Mouse (Mus musculus) embryonic facial prominence, embryonic 13.5 days (tissue): ENCODE results near the gene Olfr1254. TPM values are rescaled to one million over a fixed set of nuclear protein-coding genes. Genes with fewer than 3 reads are reported as not detected.

Experiments used
- ATAC-seq: fragments of 200-750 bp; cut with Nextera tagmentation; 2 replicates; pipeline ENCODE4 v1.8.0; 2017; ENCODE audit warnings: low read depth; ENCODE audit not compliant: insufficient number of reproducible peaks, insufficient read depth, low FRiP score, low TSS enrichment
- H3K27ac ChIP-seq: fragments of 300-500 bp; sonication (generic); 2 replicates; pipeline ENCODE4 v1.5.1; 2015; ENCODE audit warnings: moderate library complexity, mild to moderate bottlenecking, inconsistent platforms
- H3K27me3 ChIP-seq: fragments of 300-500 bp; sonication (generic); 2 replicates; pipeline ENCODE4 v1.6.1; 2015; ENCODE audit warnings: mild to moderate bottlenecking, inconsistent platforms
- H3K36me3 ChIP-seq: fragments of 300-500 bp; sonication (generic); 2 replicates; pipeline ENCODE4 v1.6.1; 2015; ENCODE audit warnings: mild to moderate bottlenecking, inconsistent platforms
- H3K4me1 ChIP-seq: fragments of 300-500 bp; sonication (generic); 2 replicates; pipeline ENCODE4 v1.6.1; 2015; ENCODE audit warnings: inconsistent platforms
- H3K4me2 ChIP-seq: fragments of 300-500 bp; sonication (generic); 2 replicates; pipeline ENCODE4 v1.6.1; 2015; ENCODE audit warnings: moderate library complexity, mild to moderate bottlenecking, inconsistent platforms
- H3K4me3 ChIP-seq: fragments of 300-500 bp; sonication (generic); 2 replicates; pipeline ENCODE4 v1.5.1; 2015; ENCODE audit warnings: mild to moderate bottlenecking, inconsistent platforms
- H3K9ac ChIP-seq: fragments of 300-500 bp; sonication (generic); 2 replicates; pipeline ENCODE4 v1.6.1; 2015; ENCODE audit warnings: mild to moderate bottlenecking, inconsistent platforms
- H3K9me3 ChIP-seq: fragments of 300-500 bp; sonication (generic); 2 replicates; pipeline ENCODE4 v1.6.1; 2016; ENCODE audit warnings: inconsistent platforms
- WGBS: fragments of 180-500 bp; shearing (Covaris S2); methylation state at CpG from one replicate; pipeline ENCODE4 v1.1.7; 2015; ENCODE audit warnings: mixed read lengths; 5-methylcytosine and 5-hydroxymethylcytosine counted together
- polyA plus RNA-seq: library from polyadenylated mRNA; unstranded; fragments of >200 nt; fragmentation: Nextera tagmentation; extraction: Ambion mirVana; gene quantifications from 2 replicates; pipeline ENCODE4 v1.2.1, GENCODE M21; 2015

Olfr1254 gene
- not detected in 2 replicates for polyA plus RNA-seq

DNA sequence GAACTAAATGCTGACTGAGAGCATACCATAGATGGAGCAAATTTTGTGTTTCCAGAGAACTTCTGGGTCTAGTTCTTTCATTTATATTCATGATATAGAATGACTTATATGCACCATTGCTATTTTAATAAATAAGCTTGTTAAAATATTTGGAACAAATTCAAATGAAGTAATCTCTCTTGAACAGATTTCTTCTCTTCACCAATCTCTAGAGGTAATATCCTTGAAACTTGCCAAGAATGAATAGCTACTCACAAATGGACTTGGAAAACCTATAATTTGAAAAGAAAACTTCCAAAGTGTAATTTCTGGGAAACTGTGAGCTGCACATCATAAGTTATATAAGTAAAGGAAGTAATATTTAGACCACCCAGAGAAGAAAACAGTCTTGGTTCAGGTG lies at the start of gene Olfr1254:
Olfr1254 (minus strand) TSS at position 101 of the 400 bp plus-strand sequence.
- Histone ChIP-seq H3K9me3 (no peaks in the 10 kb centered on the region), H3K4me3 (no peak within 1 kb of the TSS), H3K4me1 (no peaks in the 10 kb centered on the region), H3K36me3 (no peaks in the 10 kb centered on the region), H3K4me2 (no peak within 1 kb of the TSS), H3K27me3 (no peaks in the 10 kb centered on the region), H3K27ac (no peak within 1 kb of the TSS), H3K9ac (no peak within 1 kb of the TSS)
- no peak for ATAC-seq

GRCm38 (mm10) chr2:89841455-89841854 lies 48.0 kb upstream of the Olfr1254 start, which contains the start of gene Olfr1256:
Olfr1256 (minus strand) TSS chr2:89841555.
- WGBS: 55% methylated on average over 2 of the region's 2 CpGs
- Histone ChIP-seq H3K4me2 (no peak within 1 kb of the TSS), H3K4me3 (no peak within 1 kb of the TSS), H3K9me3 (no peaks in the 10 kb centered on the region), H3K36me3 (no peaks in the 10 kb centered on the region), H3K4me1 (no peaks in the 10 kb centered on the region), H3K9ac (no peak within 1 kb of the TSS), H3K27me3 (no peaks in the 10 kb centered on the region), H3K27ac (no peak within 1 kb of the TSS)
- ATAC-seq: no peak

DNA sequence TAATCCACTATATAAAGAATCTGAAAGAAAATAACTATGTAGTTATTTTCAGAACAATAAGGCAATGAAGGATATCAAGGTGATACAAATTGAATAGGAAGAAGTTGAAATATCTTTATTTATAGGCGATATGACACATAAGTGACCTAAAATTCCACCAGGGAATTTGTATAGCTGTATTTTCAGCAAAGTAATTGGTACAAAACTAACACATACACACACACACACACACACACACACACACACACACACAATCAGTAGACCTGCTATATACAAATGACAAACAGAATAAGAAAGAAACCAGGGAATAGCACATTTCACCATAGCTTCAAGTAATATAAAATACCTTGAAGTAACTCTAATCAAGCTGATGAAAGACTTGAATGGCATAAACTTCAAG lies 26.8 kb upstream of the Olfr1254 start:
- 92% methylated on average over 1 of the region's 1 CpGs for WGBS
- Histone ChIP-seq H3K27ac (no peak overlapping the region), H3K9ac (no peak overlapping the region), H3K36me3 (no peaks in the 10 kb centered on the region), H3K4me3 (no peak overlapping the region), H3K27me3 (no peaks in the 10 kb centered on the region), H3K9me3 (no peaks in the 10 kb centered on the region), H3K4me1 (no peaks in the 10 kb centered on the region), H3K4me2 (no peak overlapping the region)
- ATAC-seq: no peak

DNA sequence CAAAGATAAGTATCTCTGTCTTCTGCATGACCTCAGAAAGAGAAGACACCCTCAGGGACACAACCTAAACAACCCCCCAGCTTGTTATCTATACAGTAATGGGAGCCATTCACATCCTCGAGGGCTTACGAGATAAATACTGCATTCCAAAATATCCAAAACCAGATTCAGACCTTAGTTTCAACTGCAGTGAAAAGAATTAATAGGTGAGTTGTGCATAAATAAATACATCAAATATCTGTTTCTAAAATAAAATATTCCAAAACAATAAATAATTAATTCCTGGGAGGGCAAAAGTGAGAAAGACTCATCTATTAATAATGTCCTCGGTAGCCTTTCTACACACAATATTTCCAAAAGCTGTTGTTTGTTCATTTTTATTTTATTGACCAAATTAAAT lies 18.3 kb upstream of the Olfr1254 start, which contains the start of gene Olfr1255:
Olfr1255 (plus strand) TSS at position 301 of the 400 bp plus-strand sequence.
- 81% methylated on average over 3 of the region's 3 CpGs for WGBS
- H3K4me3 ChIP-seq: no peak within 1 kb of the TSS
- no peaks in the 10 kb centered on the region for H3K9me3 ChIP-seq
- no peaks in the 10 kb centered on the region for H3K36me3 ChIP-seq
- no peak for ATAC-seq
- no peak within 1 kb of the TSS for H3K27ac ChIP-seq
- no peak within 1 kb of the TSS for H3K9ac ChIP-seq
- H3K4me1 ChIP-seq: no peaks in the 10 kb centered on the region
- no peak within 1 kb of the TSS for H3K4me2 ChIP-seq
- no peaks in the 10 kb centered on the region for H3K27me3 ChIP-seq

GRCm38 (mm10) chr2:89810751-89811150 lies 17.3 kb upstream of the Olfr1254 start:
- Histone ChIP-seq H3K9me3 (no peaks in the 10 kb centered on the region), H3K36me3 (no peaks in the 10 kb centered on the region), H3K4me2 (no peak overlapping the region), H3K9ac (no peak overlapping the region), H3K27me3 (no peaks in the 10 kb centered on the region), H3K27ac (no peak overlapping the region), H3K4me3 (no peak overlapping the region), H3K4me1 (no peaks in the 10 kb centered on the region)
- 70% methylated on average over 2 of the region's 2 CpGs for WGBS
- ATAC-seq: no peak

GRCm38 (mm10) chr2:89799583-89799982 lies 6.2 kb upstream of the Olfr1254 start:
- Histone ChIP-seq H3K27ac (no peak overlapping the region), H3K4me2 (no peak overlapping the region), H3K4me3 (no peak overlapping the region), H3K9ac (no peak overlapping the region), H3K27me3 (no peaks in the 10 kb centered on the region), H3K36me3 (no peaks in the 10 kb centered on the region), H3K4me1 (no peaks in the 10 kb centered on the region), H3K9me3 (no peaks in the 10 kb centered on the region)
- 91% methylated on average over 3 of the region's 3 CpGs for WGBS
- ATAC-seq: no peak

GRCm38 (mm10) chr2:89756990-89757389 lies 36.4 kb downstream of the Olfr1254 start, which contains the start of gene Olfr1253:
Olfr1253 (minus strand) TSS chr2:89757090.
- ATAC-seq: no peak
- no peak within 1 kb of the TSS for H3K9ac ChIP-seq
- H3K4me3 ChIP-seq: no peak within 1 kb of the TSS
- H3K27ac ChIP-seq: no peak within 1 kb of the TSS
- H3K9me3 ChIP-seq: no peaks in the 10 kb centered on the region
- 91% methylated on average over 1 of the region's 1 CpGs for WGBS
- no peaks in the 10 kb centered on the region for H3K27me3 ChIP-seq
- no peaks in the 10 kb centered on the region for H3K4me1 ChIP-seq
- H3K36me3 ChIP-seq: no peaks in the 10 kb centered on the region
- H3K4me2 ChIP-seq: no peak within 1 kb of the TSS

Other genes starting within 250 kb of the Olfr1254 start
- not detected in 2 replicates for gene Olfr1245, start 215.2 kb downstream of the Olfr1254 start, polyA plus RNA-seq
- gene Olfr1246, start 200.5 kb downstream of the Olfr1254 start, polyA plus RNA-seq: not detected in 2 replicates
- gene Olfr1247, start 179.5 kb downstream of the Olfr1254 start, polyA plus RNA-seq: not detected in 2 replicates
- not detected in 2 replicates for gene Olfr1248, start 175.4 kb downstream of the Olfr1254 start, polyA plus RNA-seq
- gene Olfr1249, start 158.6 kb downstream of the Olfr1254 start, polyA plus RNA-seq: not detected in 2 replicates
- gene Olfr1250, start 132.2 kb downstream of the Olfr1254 start, polyA plus RNA-seq: not detected in 2 replicates
- not detected in 2 replicates for gene Olfr1251, start 121.7 kb downstream of the Olfr1254 start, polyA plus RNA-seq
- not detected in 2 replicates for gene Olfr1252, start 68.6 kb downstream of the Olfr1254 start, polyA plus RNA-seq
- gene Olfr1253, start 36.5 kb downstream of the Olfr1254 start, polyA plus RNA-seq: not detected in 2 replicates
- gene Olfr1255, start 18.4 kb upstream of the Olfr1254 start, polyA plus RNA-seq: not detected in 2 replicates
- not detected in 2 replicates for gene Olfr1256, start 47.9 kb upstream of the Olfr1254 start, polyA plus RNA-seq
- not detected in 2 replicates for gene Olfr48, start 54.6 kb upstream of the Olfr1254 start, polyA plus RNA-seq
- not detected in 2 replicates for gene Olfr1257, start 84.8 kb upstream of the Olfr1254 start, polyA plus RNA-seq
- gene Olfr1258, start 133.7 kb upstream of the Olfr1254 start, polyA plus RNA-seq: 0.19 TPM in 1 of 2 replicates, not detected in the other
- not detected in 2 replicates for gene Olfr1259, start 155.0 kb upstream of the Olfr1254 start, polyA plus RNA-seq
- gene Olfr1260, start 180.7 kb upstream of the Olfr1254 start, polyA plus RNA-seq: not detected in 2 replicates
- gene Olfr1261, start 197.6 kb upstream of the Olfr1254 start, polyA plus RNA-seq: not detected in 2 replicates
- not detected in 2 replicates for gene Olfr1262, start 206.5 kb upstream of the Olfr1254 start, polyA plus RNA-seq
- not detected in 2 replicates for gene Olfr1263, start 218.5 kb upstream of the Olfr1254 start, polyA plus RNA-seq
- gene Olfr1264, start 232.0 kb upstream of the Olfr1254 start, polyA plus RNA-seq: 0.15 TPM in 1 of 2 replicates, not detected in the other
- not detected in 2 replicates for gene Olfr1265, start 241.7 kb upstream of the Olfr1254 start, polyA plus RNA-seq